In genomic region chr5:123285174-123285573, GRCm38 (mm10) we compare ENCODE assay signal across 7 mouse cellular contexts. TPM values are rescaled to one million over a fixed set of nuclear protein-coding genes. Genes with fewer than 3 reads are reported as not detected.
DNase-seq lines count a peak whose midpoint lies in the region.

No protein-coding gene starts in this region.

- peak; percentile 46 to 59 for DNase-seq in heart, postnatal 14 days
- no peak for DNase-seq in heart, adult 9 months (ENCODE audit: low spot score in 2 of 2)
- DNase-seq in urinary bladder, postnatal 14 days (ENCODE audit: low spot score): peak; percentile 41
- no peak for DNase-seq in urinary bladder, adult 2 months (ENCODE audit: low spot score)
- peak; percentile 41 to 49 for DNase-seq in cerebellum, postnatal 36 days
- peak; percentile 35 for DNase-seq in layer of hippocampus, adult 9-10 months (ENCODE audit: low spot score)
- DNase-seq in retina, postnatal 7 days (ENCODE audit: low read depth, low spot score): peak; percentile 54

- intact Hi-C loops in heart, postnatal 14 days (cut with DNase I): loop anchor here (2.0 to 10.0 kb wide), 3 partner anchors 60 to 152 kb away; partner anchors contain the start of gene Bcl7a

RNA-seq across cellular contexts. Expression of gene Wdr66, which starts 33.3 kb away (rescaled TPM):
- under 1 TPM; 0.81 to 0.93 TPM for total RNA-seq in heart, postnatal 14 days (2021)
- polyA plus RNA-seq in urinary bladder, adult 2 months (2012; rRNA removed): 4.1 and 4.8 TPM in 2 replicates

RNA-seq across cellular contexts. Expression of gene Bcl7a, which starts 58.5 kb away (rescaled TPM):
- total RNA-seq in heart, postnatal 14 days (2021): 1 to 10 TPM; 9.1 to 9.5 TPM
- polyA plus RNA-seq in urinary bladder, adult 2 months (2012; rRNA removed): 10.5 and 14.8 TPM in 2 replicates

Comparison
In these comparisons a context has a peak if more than half of its experiments do, and no peak if none do; other contexts are left out.
1. DNase-seq: peak in heart, postnatal 14 days (2 of 2), urinary bladder, postnatal 14 days (single experiment), cerebellum, postnatal 36 days (2 of 2), layer of hippocampus, adult 9-10 months (single experiment) and retina, postnatal 7 days (single experiment); none in heart, adult 9 months (0 of 2) and urinary bladder, adult 2 months (single experiment).